ENCODE assay signal across 19 mouse cellular contexts in genomic region chr4:120911086-120911485, GRCm38 (mm10). TPM values are rescaled to one million over a fixed set of nuclear protein-coding genes. Genes with fewer than 3 reads are reported as not detected.
"Had no signal": no experiment of that assay in that cellular context is flagged by ENCODE, and none has a peak within 500 bp of the region (broad histone marks: within the 10 kb centered on the region; RNA-seq: fewer than 3 reads in every experiment).

No protein-coding gene starts in this region.

- H3K9me3 ChIP-seq: midbrain, embryonic 10.5 days; midbrain, embryonic 12.5 days; neural tube, embryonic 13.5 days; neural tube, embryonic 15.5 days had no signal

- H3K27ac ChIP-seq: midbrain, embryonic 10.5 days; midbrain, embryonic 12.5 days; neural tube, embryonic 13.5 days; neural tube, embryonic 15.5 days had no signal

- ATAC-seq: midbrain, embryonic 16.5 days had no signal

- H3K4me2 ChIP-seq: lung, embryonic 14.5 days; midbrain, embryonic 12.5 days; neural tube, embryonic 13.5 days; neural tube, embryonic 15.5 days had no signal

- H3K27me3 ChIP-seq: midbrain, embryonic 12.5 days; neural tube, embryonic 13.5 days; neural tube, embryonic 15.5 days had no signal

- H3K4me1 ChIP-seq: midbrain, embryonic 10.5 days; midbrain, embryonic 12.5 days; neural tube, embryonic 13.5 days had no signal

- DNase-seq: lung, embryonic 14.5 days; lung, postnatal 10 days; lung, postnatal 4 days; midbrain, embryonic 14.5 days; retina, postnatal 1 day; right cerebral cortex, adult 18-20 months; right cerebral cortex, postnatal 25 days; right cerebral cortex, postnatal 4 days; spleen, adult 18-20 months; thymus, adult 18-20 months; thymus, postnatal 14 days; thymus, postnatal 36 days had no signal

- H3K36me3 ChIP-seq: midbrain, embryonic 10.5 days; midbrain, embryonic 12.5 days; neural tube, embryonic 13.5 days; neural tube, embryonic 15.5 days had no signal

- H3K4me3 ChIP-seq: midbrain, embryonic 10.5 days; midbrain, embryonic 12.5 days; myocyte; neural tube, embryonic 13.5 days; neural tube, embryonic 15.5 days had no signal

- H3K9ac ChIP-seq: lung, embryonic 14.5 days; midbrain, embryonic 12.5 days; neural tube, embryonic 13.5 days; neural tube, embryonic 15.5 days had no signal

RNA-seq across cellular contexts. Expression of gene Rims3, which starts 56.5 kb away (rescaled TPM):
- total RNA-seq: megakaryocyte-erythroid progenitor cell, adult 5-6 weeks had no signal
